ENCODE assay signal across 10 mouse cellular contexts in the genomic region with DNA sequence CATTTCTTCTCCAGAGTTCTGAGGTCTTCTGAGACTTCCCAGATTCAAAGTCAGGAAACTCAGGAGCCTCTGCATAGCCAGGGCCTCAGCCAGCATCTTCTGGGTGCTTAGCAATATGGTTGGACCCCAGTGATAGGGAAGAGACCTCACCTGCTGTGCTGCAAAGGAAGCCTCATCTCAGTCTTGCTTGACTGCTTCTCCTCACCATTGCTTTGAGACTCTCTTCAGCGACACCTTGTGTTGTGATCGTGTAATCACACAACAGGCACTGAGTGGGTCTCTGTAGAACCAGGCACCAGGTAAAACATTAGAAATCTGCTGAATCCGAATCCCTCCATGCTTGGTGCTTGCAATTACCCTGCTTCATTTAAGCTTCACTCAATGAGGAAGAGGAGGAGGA.
DNase-seq lines count a peak whose midpoint lies in the region; ATAC-seq and TF ChIP-seq lines count a peak whose summit lies in the region.
"Had no signal": no experiment of that assay in that cellular context is flagged by ENCODE, and none has a peak within 500 bp of the region (broad histone marks: within the 10 kb centered on the region; RNA-seq: fewer than 3 reads in every experiment).

No protein-coding gene starts in this region.

- no peak for TF ChIP-seq POLR2A in lung, adult 2 months (IDR thresholded peaks at IDR 0.05; ENCODE audit: borderline replicate concordance, extremely low read depth, low read depth, low read length)

- TF ChIP-seq CTCF in lung, adult 2 months (IDR thresholded peaks at IDR 0.05; ENCODE audit: insufficient read depth, low read length): peak; percentile 29

- no peak; the same call in 1 of the 2 replicates for ATAC-seq in megakaryocyte-erythroid progenitor cell, adult 5-6 weeks (replicated peaks; ENCODE audit: low FRiP score, low TSS enrichment, poor library complexity, severe bottlenecking)

- no peaks in the 10 kb centered on the region for H3K4me1 ChIP-seq in lung, adult 2 months (ENCODE audit: control insufficient read depth, insufficient read depth, low read length)
- H3K4me1 ChIP-seq: heart, embryonic 15.5 days; neural tube, embryonic 13.5 days had no signal

- no peak overlapping the region for H3K4me3 ChIP-seq in lung, adult 2 months (replicated peaks; ENCODE audit: extremely low read depth, low read depth, low read length)
- H3K4me3 ChIP-seq: heart, embryonic 15.5 days; neural tube, embryonic 13.5 days had no signal

- peak; percentile 7 for DNase-seq in cerebellum, adult 9-10 months
- DNase-seq in cerebellum, adult 11-12 months: no peak
- no peak for DNase-seq in lung, adult 2 months
- no peak for DNase-seq in lung, postnatal 25 days (ENCODE audit: low spot score)
- DNase-seq in embryo, embryonic 11 days: peak; percentile 64
- DNase-seq in lung, postnatal 10 days: peak; percentile 62
- no peak for DNase-seq in right cerebral cortex, postnatal 14 days

- 11% methylated on average over 3 of the region's 3 CpGs for WGBS in lung, adult 2 months

Comparison
In these comparisons a context has a peak if more than half of its experiments do, and no peak if none do; other contexts are left out.
1. DNase-seq: peak in cerebellum, adult 9-10 months (single experiment), embryo, embryonic 11 days (single experiment) and lung, postnatal 10 days (single experiment); none in cerebellum, adult 11-12 months (single experiment), lung, adult 2 months (single experiment), lung, postnatal 25 days (single experiment) and right cerebral cortex, postnatal 14 days (single experiment).